Mouse (Mus musculus) lung, postnatal 0 days (tissue): ENCODE measurements around the gene Dmrt3. TPM values are rescaled to one million over a fixed set of nuclear protein-coding genes. Genes with fewer than 3 reads are reported as not detected.

Experiments used
- ATAC-seq: fragments of 200-750 bp; cut with Nextera tagmentation; 2 replicates; pipeline ENCODE4 v1.8.0; 2017; ENCODE audit warnings: moderate library complexity
- DNase-seq: peaks from one replicate; pipeline ENCODE4 v3.0.0-alpha.2; 2016; ENCODE audit warnings: low spot score
- H3K27ac ChIP-seq: fragments of 300-500 bp; sonication (generic); 2 replicates; pipeline ENCODE4 v1.5.1; 2014; ENCODE audit warnings: antibody characterized with exemption, mild to moderate bottlenecking, low read length, mixed read lengths
- H3K27me3 ChIP-seq: fragments of 300-500 bp; sonication (generic); replicated peaks from 2 replicates; pipeline ENCODE4 v1.6.1; 2014; ENCODE audit warnings: low read length, mixed read lengths; ENCODE audit not compliant: insufficient read depth
- H3K36me3 ChIP-seq: fragments of 300-500 bp; sonication (generic); 2 replicates; pipeline ENCODE4 v1.6.1; 2014; ENCODE audit warnings: low read length, mixed read lengths; ENCODE audit not compliant: insufficient read depth
- H3K4me1 ChIP-seq: fragments of 300-500 bp; sonication (generic); 2 replicates; pipeline ENCODE4 v1.6.1; 2014; ENCODE audit warnings: antibody characterized with exemption, low read depth, low read length, mixed read lengths; ENCODE audit not compliant: insufficient read depth
- H3K4me2 ChIP-seq: fragments of 300-500 bp; sonication (generic); replicated peaks from 2 replicates; pipeline ENCODE4 v1.6.1; 2014; ENCODE audit warnings: low read depth, mild to moderate bottlenecking, low read length, moderate library complexity, mixed read lengths
- H3K4me3 ChIP-seq: fragments of 300-500 bp; sonication (generic); 2 replicates; pipeline ENCODE4 v1.5.1; 2014; ENCODE audit warnings: low read depth, low read length
- H3K9ac ChIP-seq: fragments of 300-500 bp; sonication (generic); replicated peaks from 2 replicates; pipeline ENCODE4 v1.6.1; 2014; ENCODE audit warnings: low read depth, mild to moderate bottlenecking
- H3K9me3 ChIP-seq: fragments of 300-500 bp; sonication (generic); 2 replicates; pipeline ENCODE4 v1.6.1; 2016; ENCODE audit warnings: low read length, mixed read lengths
- CTCF ChIP-seq: IDR thresholded peaks from 2 replicates; pipeline ENCODE4 v1.5.1; 2016; ENCODE audit warnings: antibody characterized with exemption, mild to moderate bottlenecking
- EP300 ChIP-seq: IDR thresholded peaks from 2 replicates; pipeline ENCODE4 v1.6.1; 2016; ENCODE audit warnings: antibody characterized with exemption, mild to moderate bottlenecking, control low read depth
- WGBS: fragments of 180-500 bp; shearing (Covaris S2); extraction: QIAGEN DNeasy Blood & Tissue Kit; methylation state at CpG from one replicate; pipeline ENCODE4 v1.1.7; 2014; 5-methylcytosine and 5-hydroxymethylcytosine counted together
- polyA plus RNA-seq: library from polyadenylated mRNA; unstranded; fragments of >200 nt; fragmentation: Nextera tagmentation; extraction: Ambion mirVana; gene quantifications from 2 replicates; pipeline ENCODE4 v1.2.1, GENCODE M21; 2015

Dmrt3 gene
- polyA plus RNA-seq, 1 experiment from 2014 or later = 0.07 TPM

DNA sequence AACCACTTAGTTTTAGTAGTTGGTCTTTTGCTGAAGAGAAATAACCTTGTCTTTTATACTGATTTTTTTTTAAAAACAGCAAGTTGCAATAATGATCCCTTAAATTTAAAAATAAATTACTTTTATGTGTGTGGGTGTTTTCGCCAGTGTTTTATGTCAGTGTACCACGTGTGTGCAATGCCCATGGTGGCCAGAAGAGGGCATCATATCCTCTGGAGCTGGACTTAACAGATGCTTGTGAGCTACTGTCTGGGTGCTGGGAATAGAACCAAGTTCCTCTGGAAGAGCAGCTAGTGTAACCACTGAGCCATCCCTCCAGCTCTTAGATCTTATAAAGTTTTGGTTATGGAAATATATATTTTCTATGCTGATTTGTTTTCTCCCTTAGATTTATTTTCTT, 30.7 kb upstream of the Dmrt3 start:
- no peaks in the 10 kb centered on the region for H3K9me3 ChIP-seq
- ATAC-seq = no peak
- TF ChIP-seq EP300 (no peak), CTCF (0 out of 2 replicates have a peak, but pooled peaks have one; percentile 24)

DNA sequence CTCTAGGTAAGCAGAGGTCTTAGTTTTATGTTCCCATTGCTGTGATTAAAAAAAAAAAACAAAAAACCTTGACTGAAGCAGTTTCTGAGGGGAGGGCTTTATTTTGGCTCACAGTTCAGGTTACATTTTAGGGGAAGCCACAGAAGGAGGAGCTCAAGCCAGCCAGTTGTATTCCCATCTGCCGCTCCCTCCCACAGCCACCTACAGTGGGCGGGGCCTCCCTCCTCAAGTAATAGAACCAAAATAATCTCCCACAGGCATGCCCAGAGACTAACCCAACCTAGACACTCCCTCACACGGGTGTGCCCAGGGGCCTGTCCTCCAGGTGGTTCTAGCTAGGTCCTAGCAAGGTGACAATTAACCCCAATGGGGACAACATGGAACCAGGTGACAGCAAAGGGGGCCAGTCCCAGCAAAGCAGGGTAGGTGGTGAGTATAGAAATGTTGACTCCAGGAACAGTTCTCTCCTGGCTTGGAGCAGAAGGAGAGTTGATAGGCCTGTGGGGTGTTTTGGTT, 12.3 kb upstream of the Dmrt3 start:
- Histone ChIP-seq H3K9me3 (no peaks in the 10 kb centered on the region), H3K9ac (no peak overlapping the region), H3K27ac (no peak overlapping the region), H3K4me2 (no peak overlapping the region), H3K27me3 (peaks cover 41% of the 10 kb centered on the region), H3K36me3 (no peaks in the 10 kb centered on the region), H3K4me1 (no peaks in the 10 kb centered on the region), H3K4me3 (no peak overlapping the region)
- TF ChIP-seq EP300 (no peak), CTCF (no peak)
- DNase-seq = no peak
- no peak for ATAC-seq
- WGBS = 85% methylated on average over 3 of the region's 3 CpGs

More for the DNA sequence above, 30.7 kb upstream of the Dmrt3 start:
- Histone ChIP-seq H3K4me2 (no peak overlapping the region), H3K27me3 (peaks cover 15% of the 10 kb centered on the region; the same call in 1 of the 2 replicates), H3K4me3 (no peak overlapping the region), H3K4me1 (no peaks in the 10 kb centered on the region), H3K27ac (no peak overlapping the region), H3K36me3 (no peaks in the 10 kb centered on the region), H3K9ac (no peak overlapping the region)
- WGBS = 88% methylated on average over 2 of the region's 2 CpGs
- no peak for DNase-seq

- Histone ChIP-seq H3K9me3 (no peaks in the 10 kb centered on the region), H3K4me1 (no peaks in the 10 kb centered on the region), H3K4me3 (no peak overlapping the region), H3K4me2 (no peak overlapping the region), H3K27me3 (peaks cover 48% of the 10 kb centered on the region), H3K27ac (no peak overlapping the region), H3K36me3 (no peaks in the 10 kb centered on the region), H3K9ac (no peak overlapping the region)
- DNase-seq = no peak
- no peak for ATAC-seq
- TF ChIP-seq EP300 = no peak
- TF ChIP-seq CTCF = no peak
- WGBS = 7% methylated on average over 4 of the region's 4 CpGs
Observed at GRCm38 (mm10) chr19:25598626-25599025, 11.5 kb upstream of the Dmrt3 start.

GRCm38 (mm10) chr19:25601966-25602365, 8.1 kb upstream of the Dmrt3 start:
- Histone ChIP-seq H3K4me1 (peaks cover 9% of the 10 kb centered on the region), H3K4me2 (no peak overlapping the region), H3K9ac (no peak overlapping the region), H3K36me3 (no peaks in the 10 kb centered on the region), H3K27ac (no peak overlapping the region), H3K9me3 (no peaks in the 10 kb centered on the region), H3K27me3 (peaks cover 72% of the 10 kb centered on the region), H3K4me3 (no peak overlapping the region)
- no peak for DNase-seq
- no peak for ATAC-seq
- WGBS = 10% methylated on average over 8 of the region's 8 CpGs
- TF ChIP-seq EP300 (no peak), CTCF (no peak)

DNA sequence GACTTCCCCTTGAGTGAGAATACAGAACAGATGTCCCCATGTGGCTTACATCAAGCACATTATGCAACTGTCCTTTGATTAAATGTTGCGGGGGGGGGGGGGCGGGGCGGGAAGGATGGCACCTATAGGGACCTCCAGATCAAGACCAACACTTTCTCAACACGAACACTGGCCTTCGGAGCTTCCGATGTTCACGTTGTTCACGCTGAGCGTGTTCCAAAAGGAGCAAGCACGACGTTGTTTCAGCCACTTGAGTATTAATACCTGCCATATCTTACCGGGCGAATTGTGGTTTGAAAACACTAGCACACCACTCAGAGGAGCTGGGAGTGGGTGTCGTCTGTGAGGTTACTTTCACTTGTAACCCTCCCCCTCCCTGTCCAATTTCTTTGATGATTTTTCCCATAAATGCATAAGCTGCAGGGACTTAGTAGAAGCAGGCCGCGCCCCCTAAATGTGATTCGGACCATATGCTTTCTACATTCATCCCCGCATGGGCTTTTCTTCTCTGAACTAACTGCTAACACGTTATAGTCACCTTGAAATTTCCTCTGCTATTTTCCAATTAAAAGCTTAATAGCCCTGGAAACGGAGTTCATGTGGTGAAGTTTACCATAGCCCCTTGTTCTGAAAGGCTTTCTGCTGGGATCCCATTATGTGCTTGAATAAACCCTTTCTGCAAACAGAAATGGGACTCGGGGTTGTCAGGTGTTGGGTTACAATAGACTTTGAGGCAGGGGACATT, 2.5 kb upstream of the Dmrt3 start:
- Histone ChIP-seq H3K27me3 (peaks cover 91% of the 10 kb centered on the region), H3K4me2 (no peak overlapping the region), H3K9me3 (no peaks in the 10 kb centered on the region), H3K4me3 (no peak overlapping the region), H3K27ac (no peak overlapping the region), H3K4me1 (peaks cover 17% of the 10 kb centered on the region), H3K36me3 (no peaks in the 10 kb centered on the region), H3K9ac (no peak overlapping the region)
- TF ChIP-seq EP300 (no peak), CTCF (no peak)
- WGBS = 2% methylated on average over 21 of the region's 21 CpGs
- ATAC-seq = no peak
- DNase-seq = no peak

GRCm38 (mm10) chr19:25608206-25608580, 1.9 kb upstream of the Dmrt3 start:
- no peak overlapping the region for H3K4me2 ChIP-seq
- no peak overlapping the region for H3K4me3 ChIP-seq
- ATAC-seq (no peak), DNase-seq (no peak)
- no peak overlapping the region for H3K27ac ChIP-seq
- no peaks in the 10 kb centered on the region for H3K9me3 ChIP-seq
- no peaks in the 10 kb centered on the region for H3K36me3 ChIP-seq
- no peak overlapping the region for H3K9ac ChIP-seq
- WGBS = 9% methylated on average over 7 of the region's 7 CpGs
- peaks cover 17% of the 10 kb centered on the region for H3K4me1 ChIP-seq
- peaks cover 92% of the 10 kb centered on the region for H3K27me3 ChIP-seq
- TF ChIP-seq CTCF (no peak), EP300 (no peak)
